Mouse (Mus musculus) MEL (cell line): Measurements from ENCODE around the gene Qtrt1. TPM values are rescaled to one million over a fixed set of nuclear protein-coding genes. Genes with fewer than 3 reads are reported as not detected.

Experiments
- DNase-seq: peaks from one replicate; pipeline ENCODE4 v3.0.0; 2011; ENCODE audit warnings: low read depth, low spot score
- H3K27ac ChIP-seq: 2 replicates; pipeline ENCODE4 v1.5.1; 2012; ENCODE audit warnings: low read depth, mild to moderate bottlenecking, control low read depth, low read length, moderate library complexity; ENCODE audit not compliant: control insufficient read depth
- H3K27me3 ChIP-seq, 2 experiments: fragments of 150-350 bp in 1 of 2; sonication (generic) in 1 of 2; 2 replicates each; pipeline ENCODE4 v1.6.1; 2012; ENCODE audit warnings: low read length in 2 of 2, mild to moderate bottlenecking in 2 of 2, improper control_type of control experiment in 1 of 2, moderate library complexity in 1 of 2; ENCODE audit not compliant: insufficient read depth in 2 of 2, control insufficient read depth in 1 of 2
- H3K36me3 ChIP-seq, 2 experiments: 2 replicates each; pipeline ENCODE4 v1.6.1; 2012 to 2014; ENCODE audit warnings: low read length in 2 of 2, improper control_type of control experiment in 1 of 2, inconsistent platforms in 1 of 2, mild to moderate bottlenecking in 1 of 2; ENCODE audit not compliant: insufficient read depth in 2 of 2, control insufficient read depth in 1 of 2
- H3K4me1 ChIP-seq, 2 experiments: fragments of 150-350 bp in 1 of 2; sonication (generic) in 1 of 2; 2 replicates each; pipeline ENCODE4 v1.6.1; 2012; ENCODE audit warnings: low read length in 2 of 2, improper control_type of control experiment in 1 of 2, mild to moderate bottlenecking in 1 of 2; ENCODE audit not compliant: insufficient read depth in 2 of 2, control insufficient read depth in 1 of 2
- H3K4me3 ChIP-seq, 2 experiments: fragments of 150-350 bp in 1 of 2; sonication (generic) in 1 of 2; 2 replicates each; pipeline ENCODE4 v1.5.1; 2012; ENCODE audit warnings: low read depth in 2 of 2, low read length in 2 of 2, mild to moderate bottlenecking in 2 of 2, moderate library complexity in 2 of 2, control low read depth in 1 of 2, improper control_type of control experiment in 1 of 2; ENCODE audit not compliant: control insufficient read depth in 1 of 2, insufficient read depth in 1 of 2
- H3K79me2 ChIP-seq: 2 replicates; pipeline ENCODE4 v1.6.1; 2012; ENCODE audit warnings: mild to moderate bottlenecking, low read length, moderate library complexity; ENCODE audit not compliant: control insufficient read depth, poor library complexity, insufficient read depth
- H3K9ac ChIP-seq: 2 replicates; pipeline ENCODE4 v1.6.1; 2012; ENCODE audit warnings: low read depth, mild to moderate bottlenecking, control low read depth, low read length, moderate library complexity; ENCODE audit not compliant: control insufficient read depth, poor library complexity, severe bottlenecking
- H3K9me3 ChIP-seq: fragments of 150-350 bp; sonication (generic); replicated peaks from 2 replicates; pipeline ENCODE4 v1.6.1; 2012; ENCODE audit warnings: mild to moderate bottlenecking, low read length, improper control_type of control experiment, moderate library complexity; ENCODE audit not compliant: insufficient read depth
- CTCF ChIP-seq, 3 experiments: IDR thresholded peaks in 2 of 3; conservative IDR thresholded peaks in 1 of 3; 2 replicates each; pipeline ENCODE4 v1.5.1; 2011 to 2012; ENCODE audit warnings: low read length in 3 of 3, low read depth in 2 of 3, mild to moderate bottlenecking in 2 of 3, improper control_type of control experiment in 1 of 3, inconsistent platforms in 1 of 3, mixed read lengths in 1 of 3, moderate library complexity in 1 of 3; ENCODE audit not compliant: control insufficient read depth in 1 of 3, insufficient read depth in 1 of 3, poor library complexity in 1 of 3, severe bottlenecking in 1 of 3
- GABPA ChIP-seq: IDR thresholded peaks from 2 replicates; pipeline ENCODE4 v1.6.1; 2012; ENCODE audit warnings: low read depth, mild to moderate bottlenecking, inconsistent platforms, low read length, improper control_type of control experiment, moderate library complexity
- GATA1 ChIP-seq: IDR thresholded peaks from 2 replicates; pipeline ENCODE4 v1.6.1; 2011; ENCODE audit warnings: low read depth, low read length, improper control_type of control experiment
- MYB ChIP-seq: IDR thresholded peaks from 2 replicates; pipeline ENCODE4 v1.6.1; 2011; ENCODE audit warnings: mild to moderate bottlenecking, low read depth, low read length, improper control_type of control experiment
- MYC ChIP-seq: IDR thresholded peaks from 2 replicates; pipeline ENCODE4 v1.6.1; 2011; ENCODE audit warnings: low read depth, mild to moderate bottlenecking, low read length, improper control_type of control experiment, moderate library complexity
- NRF1 ChIP-seq: IDR thresholded peaks from 2 replicates; pipeline ENCODE4 v1.6.1; 2014; ENCODE audit warnings: low read depth, mild to moderate bottlenecking, inconsistent platforms, low read length, improper control_type of control experiment, moderate library complexity; ENCODE audit not compliant: poor library complexity, insufficient read depth, severe bottlenecking
- POLR2A ChIP-seq, 2 experiments: IDR thresholded peaks; 2 replicates each; pipeline ENCODE4 v1.6.1; 2011 to 2012; ENCODE audit warnings: low read length in 2 of 2, mild to moderate bottlenecking in 2 of 2, control low read depth in 1 of 2, improper control_type of control experiment in 1 of 2, low read depth in 1 of 2, moderate library complexity in 1 of 2; ENCODE audit not compliant: control insufficient read depth in 1 of 2, insufficient read depth in 1 of 2, poor library complexity in 1 of 2
- POLR2AphosphoS5 ChIP-seq: IDR thresholded peaks from 2 replicates; pipeline ENCODE4 v1.6.1; 2012; ENCODE audit warnings: low read depth, borderline replicate concordance, mild to moderate bottlenecking, inconsistent platforms, low read length, moderate library complexity, mixed read lengths
- RAD21 ChIP-seq: IDR thresholded peaks from 2 replicates; pipeline ENCODE4 v1.6.1; 2011; ENCODE audit warnings: mild to moderate bottlenecking, low read depth, low read length, improper control_type of control experiment
- TAL1 ChIP-seq: IDR thresholded peaks from 2 replicates; pipeline ENCODE4 v1.6.1; 2012; ENCODE audit warnings: mild to moderate bottlenecking, inconsistent platforms, low read length, moderate library complexity, mixed read lengths
- TBP ChIP-seq: IDR thresholded peaks from 2 replicates; pipeline ENCODE4 v1.8.0; 2011; ENCODE audit warnings: low read depth, low read length, improper control_type of control experiment
- TCF12 ChIP-seq: IDR thresholded peaks from 2 replicates; pipeline ENCODE4 v1.6.1; 2014; ENCODE audit warnings: low read depth, mild to moderate bottlenecking, inconsistent platforms, low read length, improper control_type of control experiment, moderate library complexity
- USF1 ChIP-seq: IDR thresholded peaks from 2 replicates; pipeline ENCODE4 v1.6.1; 2014; ENCODE audit warnings: low read depth, mild to moderate bottlenecking, inconsistent platforms, low read length, improper control_type of control experiment, moderate library complexity
- USF2 ChIP-seq, 2 experiments: IDR thresholded peaks; 2 replicates each; pipeline ENCODE4 v1.6.1; 2011 to 2012; ENCODE audit warnings: improper control_type of control experiment in 2 of 2, low read length in 2 of 2, borderline replicate concordance in 1 of 2, inconsistent platforms in 1 of 2, low read depth in 1 of 2, mild to moderate bottlenecking in 1 of 2; ENCODE audit not compliant: insufficient read depth in 1 of 2
- polyA plus RNA-seq, 2 experiments: library from polyadenylated mRNA; stranded (reverse) in 1 of 2; unstranded in 1 of 2; fragments of >175 nt in 1 of 2; fragments of >200 nt in 1 of 2; gene quantifications; 2 replicates each; pipeline versions ENCODE4 v1.2.1 to v1.2.4; 2012; ENCODE audit warnings: low replicate concordance in 2 of 2, low read depth in 1 of 2; ENCODE audit not compliant: insufficient read length in 2 of 2, insufficient read depth in 1 of 2, missing spikeins in 1 of 2
- total RNA-seq: library from RNA; depleted of rRNA; stranded (reverse); fragments of 300-350 nt; gene quantifications from 2 replicates; pipeline ENCODE4 v1.2.3, GENCODE M21; 2012; rRNA removed

Gene Qtrt1
- total RNA-seq (173 and 199 TPM in 2 replicates), polyA plus RNA-seq (100 to 1,000 TPM in 1 of 2 experiments, not detected in 1; 244 TPM)

DNA sequence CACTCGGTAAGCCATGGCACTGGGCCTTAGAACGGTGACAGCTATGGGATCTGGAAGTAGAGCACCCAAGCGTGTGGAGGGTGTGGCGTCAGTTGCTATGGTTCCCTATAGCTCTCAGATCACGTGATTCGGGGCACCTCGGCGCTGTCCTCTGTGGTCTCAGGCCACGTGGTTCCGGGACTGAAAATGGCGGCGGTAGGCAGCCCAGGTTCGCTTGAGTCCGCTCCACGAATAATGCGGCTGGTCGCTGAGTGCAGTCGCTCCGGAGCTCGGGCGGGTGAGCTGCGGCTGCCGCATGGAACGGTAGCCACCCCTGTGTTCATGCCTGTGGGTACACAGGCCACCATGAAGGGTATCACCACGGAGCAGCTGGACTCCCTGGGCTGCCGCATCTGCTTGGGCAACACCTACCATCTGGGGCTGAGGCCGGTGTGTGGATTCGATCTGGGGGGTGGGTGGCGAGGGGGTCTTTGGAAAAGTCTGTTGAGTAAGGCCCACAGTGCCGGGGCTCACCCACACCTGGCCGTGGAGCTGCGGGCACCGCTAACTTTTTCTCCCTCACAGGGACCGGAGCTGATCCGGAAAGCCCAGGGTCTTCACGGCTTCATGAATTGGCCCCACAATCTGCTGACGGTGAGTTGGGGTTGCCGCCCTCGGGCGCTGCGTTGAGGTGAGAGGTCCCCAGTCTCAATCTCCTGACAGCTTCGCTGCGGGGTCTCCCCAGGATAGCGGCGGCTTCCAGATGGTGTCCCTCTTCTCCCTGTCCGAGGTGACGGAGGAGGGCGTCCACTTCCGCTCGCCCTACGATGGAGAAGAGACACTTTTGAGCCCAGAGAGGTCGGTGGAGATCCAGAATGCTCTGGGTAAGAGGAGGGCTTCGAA is at the start of gene Qtrt1:
TSS of gene Qtrt1 (plus strand) at position 169 of the 882 bp plus-strand sequence.
- no peak for TF ChIP-seq MYC
- TF ChIP-seq USF1 = no peak
- TF ChIP-seq RAD21 = no peak
- no peak for TF ChIP-seq GABPA
- peak; percentile 91 for TF ChIP-seq TBP
- TF ChIP-seq NRF1 = no peak
- TF ChIP-seq MYB = no peak
- TF ChIP-seq POLR2A (IDR thresholded peaks at IDR 0.05; ENCODE audit: control insufficient read depth in 1 of 2, insufficient read depth in 1 of 2, low read depth in 1 of 2, low read length in 2 of 2, poor library complexity in 1 of 2) = peak in 1 of 2 experiments; percentile 90; a peak in 2 of 4 replicates
- TF ChIP-seq USF2 (IDR thresholded peaks at IDR 0.05; ENCODE audit: borderline replicate concordance in 1 of 2, insufficient read depth in 1 of 2, low read depth in 1 of 2, low read length in 2 of 2) = peak in 1 of 2 experiments; percentile 97; a peak in 2 of 4 replicates
- TF ChIP-seq TAL1 = peak; percentile 37; the same call in 1 of the 2 replicates
- peak; percentile 92 for TF ChIP-seq POLR2AphosphoS5
- peak; percentile 100 for DNase-seq
- Histone ChIP-seq H3K9me3 (no peaks in the 10 kb centered on the region), H3K4me3 (peak within 1 kb of the TSS; percentile 52 to 70), H3K27me3 (no peaks in the 10 kb centered on the region), H3K79me2 (peaks cover 32% of the 10 kb centered on the region), H3K4me1 (peaks cover 0 to 21% of the 10 kb centered on the region in 2 experiments; a peak in 2 of 4 replicates), H3K27ac (peak within 1 kb of the TSS; percentile 64), H3K36me3 (peaks cover 24% of the 10 kb centered on the region in 2 experiments), H3K9ac (peak within 1 kb of the TSS; percentile 78)

DNA sequence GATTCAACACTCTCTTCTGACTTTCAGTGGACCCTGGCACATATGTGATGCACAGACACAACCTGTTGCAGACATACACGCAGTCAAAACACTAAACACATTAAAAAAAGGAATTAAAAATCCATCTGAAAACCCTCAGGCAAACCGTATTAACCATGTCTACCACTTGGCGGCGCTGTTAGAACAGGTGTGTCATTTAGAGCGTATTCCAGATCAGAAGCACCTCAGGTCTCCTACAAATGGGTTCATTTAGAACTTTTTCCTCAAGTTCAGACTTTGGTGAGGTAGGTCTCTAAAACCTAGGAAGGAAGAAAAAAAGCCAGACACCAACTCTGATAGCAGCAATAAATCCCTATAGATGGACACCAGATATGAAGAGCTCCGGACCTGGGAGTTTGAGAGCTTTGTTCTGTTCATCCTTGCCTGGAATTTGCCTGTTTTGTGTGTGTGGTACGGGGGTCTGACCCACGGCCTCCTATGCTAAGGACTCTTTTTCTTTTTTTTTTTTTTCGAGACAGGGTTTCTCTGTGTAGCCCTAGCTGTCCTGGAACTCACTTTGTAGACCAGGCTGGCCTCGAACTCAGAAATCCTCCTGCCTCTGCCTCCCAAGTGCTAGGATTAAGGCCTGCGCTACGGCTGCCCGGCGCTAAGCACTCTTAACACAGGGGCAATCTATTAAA is 45.0 kb upstream of the Qtrt1 start:
- Histone ChIP-seq H3K36me3 (peaks cover 4 to 30% of the 10 kb centered on the region in 2 experiments), H3K4me3 (peak overlapping the region; percentile 20 to 33), H3K4me1 (peaks cover 7 to 40% of the 10 kb centered on the region in 2 experiments), H3K79me2 (peaks cover 34% of the 10 kb centered on the region), H3K9ac (peak overlapping the region; percentile 58), H3K27me3 (peaks cover 6 to 8% of the 10 kb centered on the region in 2 experiments), H3K9me3 (no peaks in the 10 kb centered on the region), H3K27ac (peak overlapping the region; percentile 85)
- DNase-seq = peak; percentile 97
- TF ChIP-seq TCF12 (no peak), TBP (peak; percentile 78; the same call in 1 of the 2 replicates), CTCF (IDR thresholded peaks at IDR 0.05 in 2 of 3, conservative IDR thresholded peaks at IDR 0.05 in 1 of 3; ENCODE audit: control insufficient read depth in 1 of 3, insufficient read depth in 1 of 3, low read depth in 2 of 3, low read length in 3 of 3, poor library complexity in 1 of 3, severe bottlenecking in 1 of 3) (peak in 2 of 3 experiments; percentile 91 to 100; a peak in 4 of 6 replicates), USF1 (no peak), GATA1 (peak; percentile 32)
